Mouse (Mus musculus) cerebellum, adult 8-10 months (tissue): ENCODE measurements around the gene Olfr854.

Source experiments
- DNase-seq: peaks from one replicate; pipeline ENCODE4 v3.0.0; 2022

Gene Olfr854

DNA sequence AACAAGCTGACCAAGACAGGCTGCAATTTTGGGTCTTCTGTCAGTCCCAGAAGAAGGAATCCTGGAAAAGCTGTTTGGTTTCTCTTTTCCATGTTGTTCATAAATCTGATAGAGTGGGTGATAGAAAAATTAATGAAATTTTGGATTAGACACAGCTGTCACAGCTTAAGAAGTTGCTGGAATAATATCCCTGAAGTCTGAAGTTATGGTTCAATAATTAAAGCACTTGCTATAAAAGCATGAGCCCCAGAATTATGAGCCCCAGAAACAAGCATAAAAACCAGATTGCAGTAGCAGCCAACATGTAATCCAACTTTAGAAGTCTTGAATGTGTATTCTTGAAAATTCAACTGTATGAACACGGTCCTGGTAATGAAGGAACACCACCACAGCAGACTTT is at the start of gene Olfr854:
Gene Olfr854 (minus strand): TSS at position 101 of the 400 bp plus-strand sequence.
- DNase-seq: no peak

DNA sequence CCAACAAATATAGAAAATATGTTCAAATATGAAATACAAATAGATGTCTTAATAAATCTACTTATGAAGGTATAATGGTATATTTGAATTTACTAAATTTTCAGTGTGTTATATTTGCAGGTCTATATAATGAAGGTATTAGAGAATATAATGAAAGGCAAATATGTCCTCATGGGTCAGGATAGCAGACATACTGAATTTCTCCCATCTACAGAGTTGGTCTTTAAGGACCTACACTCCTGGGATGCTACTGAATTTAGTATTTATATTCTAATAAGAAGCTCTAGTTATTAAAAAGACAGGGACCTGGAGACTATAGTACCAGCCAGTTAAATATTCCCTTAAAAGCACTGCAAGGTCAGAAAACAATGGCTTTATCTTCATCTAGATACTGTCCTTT is 15.1 kb upstream of the Olfr854 start, which contains the start of gene Olfr855:
Gene Olfr855 (plus strand): TSS at position 301 of the 400 bp plus-strand sequence.
- no peak for DNase-seq

DNA sequence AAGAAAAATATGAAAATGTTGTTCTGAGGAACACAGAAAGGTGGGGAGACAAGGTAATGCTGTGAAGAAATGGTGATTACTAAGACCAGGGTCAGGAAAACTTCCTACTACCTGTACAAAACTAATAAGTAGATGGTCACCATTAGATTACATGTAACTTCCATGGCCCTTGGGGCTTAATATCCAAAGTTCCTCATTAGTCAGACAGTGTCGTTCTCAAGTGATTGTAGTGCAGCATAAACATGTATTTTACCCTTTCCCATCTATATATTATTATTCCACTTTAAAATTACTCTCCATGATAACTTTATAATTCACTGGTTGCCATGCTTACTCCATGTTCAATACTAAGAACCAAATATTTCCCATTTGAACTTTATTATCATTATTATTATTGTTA is 26.2 kb downstream of the Olfr854 start, which contains the start of gene Olfr853:
Gene Olfr853 (minus strand): TSS at position 101 of the 400 bp plus-strand sequence.
- DNase-seq: no peak
